Mouse (Mus musculus): ENCODE data around the gene 9530003J23Rik.

Gene 9530003J23Rik

GRCm38 (mm10) chr10:117185399-117186089 is 53.0 kb downstream of the 9530003J23Rik start:
- DNase-seq (ENCODE audit: low spot score in 2 of 2): no peak

All from spleen, postnatal 36 days (tissue).